Mouse (Mus musculus) limb, embryonic 11.5 days (tissue): ENCODE measurements around the gene Arsb. TPM values are rescaled to one million over a fixed set of nuclear protein-coding genes. Genes with fewer than 3 reads are reported as not detected.

Experiments
- ATAC-seq: fragments of 200-750 bp; cut with Nextera tagmentation; 2 replicates; pipeline ENCODE4 v1.8.0; 2017; ENCODE audit warnings: low read depth; ENCODE audit not compliant: insufficient number of reproducible peaks, low FRiP score, low TSS enrichment
- DNase-seq: peaks from one replicate; pipeline ENCODE4 v3.0.0-alpha.2; 2015; ENCODE audit warnings: low spot score
- H3K27ac ChIP-seq: fragments of 300-500 bp; sonication (generic); replicated peaks from 2 replicates; pipeline ENCODE4 v1.5.1; 2014; ENCODE audit warnings: low read depth, mild to moderate bottlenecking, low read length
- H3K27me3 ChIP-seq: fragments of 300-500 bp; sonication (generic); 2 replicates; pipeline ENCODE4 v1.6.1; 2014; ENCODE audit warnings: mild to moderate bottlenecking, low read length, mixed read lengths; ENCODE audit not compliant: control insufficient read depth, insufficient read depth
- H3K36me3 ChIP-seq: fragments of 300-500 bp; sonication (generic); 2 replicates; pipeline ENCODE4 v1.6.1; 2014; ENCODE audit warnings: mild to moderate bottlenecking, low read length, moderate library complexity, mixed read lengths; ENCODE audit not compliant: control insufficient read depth, insufficient read depth
- H3K4me1 ChIP-seq: fragments of 300-500 bp; sonication (generic); 2 replicates; pipeline ENCODE4 v1.6.1; 2014; ENCODE audit warnings: low read length, mixed read lengths; ENCODE audit not compliant: control insufficient read depth, insufficient read depth
- H3K4me2 ChIP-seq: fragments of 300-500 bp; sonication (generic); 2 replicates; pipeline ENCODE4 v1.6.1; 2014; ENCODE audit warnings: low read depth, mild to moderate bottlenecking, moderate library complexity; ENCODE audit not compliant: severe bottlenecking
- H3K4me3 ChIP-seq: fragments of 300-500 bp; sonication (generic); 2 replicates; pipeline ENCODE4 v1.5.1; 2014; ENCODE audit warnings: low read depth, low read length
- H3K9ac ChIP-seq: fragments of 300-500 bp; sonication (generic); 2 replicates; pipeline ENCODE4 v1.6.1; 2014; ENCODE audit warnings: mild to moderate bottlenecking, low read length
- H3K9me3 ChIP-seq: fragments of 300-500 bp; sonication (generic); 2 replicates; pipeline ENCODE4 v1.6.1; 2016; ENCODE audit warnings: low read length; ENCODE audit not compliant: control insufficient read depth
- WGBS: fragments of 180-500 bp; shearing (Covaris S2); extraction: QIAGEN DNeasy Blood & Tissue Kit; methylation state at CpG from one replicate; pipeline ENCODE4 v1.1.7; 2014; 5-methylcytosine and 5-hydroxymethylcytosine counted together
- polyA plus RNA-seq: library from polyadenylated mRNA; unstranded; fragments of >200 nt; fragmentation: Nextera tagmentation; extraction: Ambion mirVana; gene quantifications from 2 replicates; pipeline ENCODE4 v1.2.1, GENCODE M21; 2014

Arsb gene
- polyA plus RNA-seq, 1 experiment from 2014 or later: 10.2 TPM

GRCm38 (mm10) chr13:93906552-93907245 lies 135.3 kb downstream of the Arsb start:
- DNase-seq (no peak), ATAC-seq (no peak)
- H3K27me3 ChIP-seq: no peaks in the 10 kb centered on the region
- H3K4me3 ChIP-seq: no peak overlapping the region
- 87% methylated on average over 10 of the region's 10 CpGs for WGBS
- H3K27ac ChIP-seq: no peak overlapping the region
- H3K36me3 ChIP-seq: no peaks in the 10 kb centered on the region
- no peaks in the 10 kb centered on the region for H3K9me3 ChIP-seq
- no peak overlapping the region for H3K4me2 ChIP-seq
- H3K9ac ChIP-seq: no peak overlapping the region
- H3K4me1 ChIP-seq: peaks cover 15% of the 10 kb centered on the region

GRCm38 (mm10) chr13:93907971-93908370 lies 136.5 kb downstream of the Arsb start:
- H3K4me1 ChIP-seq: peaks cover 17% of the 10 kb centered on the region
- H3K9me3 ChIP-seq: no peaks in the 10 kb centered on the region
- no peaks in the 10 kb centered on the region for H3K27me3 ChIP-seq
- no peak overlapping the region for H3K9ac ChIP-seq
- WGBS: 93% methylated on average over 3 of the region's 3 CpGs
- no peak for DNase-seq
- no peaks in the 10 kb centered on the region for H3K36me3 ChIP-seq
- H3K27ac ChIP-seq: no peak overlapping the region
- H3K4me3 ChIP-seq: no peak overlapping the region
- H3K4me2 ChIP-seq: no peak overlapping the region
- ATAC-seq: no peak

GRCm38 (mm10) chr13:93909847-93910246 lies 138.4 kb downstream of the Arsb start:
- no peaks in the 10 kb centered on the region for H3K36me3 ChIP-seq
- H3K27ac ChIP-seq: 0 out of 2 replicates have a peak overlapping the region, but pooled peaks have one; percentile 42
- ATAC-seq (peak; percentile 44; the same call in 1 of the 2 replicates), DNase-seq (no peak)
- peaks cover 17% of the 10 kb centered on the region for H3K4me1 ChIP-seq
- no peak overlapping the region for H3K9ac ChIP-seq
- WGBS: 23% methylated on average over 5 of the region's 5 CpGs
- H3K9me3 ChIP-seq: no peaks in the 10 kb centered on the region
- H3K4me3 ChIP-seq: no peak overlapping the region
- H3K4me2 ChIP-seq: no peak overlapping the region
- no peaks in the 10 kb centered on the region for H3K27me3 ChIP-seq

- 32% methylated on average over 7 of the region's 7 CpGs for WGBS
- H3K4me2 ChIP-seq: no peak overlapping the region
- DNase-seq: no peak
- peak; percentile 9; the same call in 1 of the 2 replicates for ATAC-seq
- no peak overlapping the region for H3K4me3 ChIP-seq
- peaks cover 17% of the 10 kb centered on the region for H3K4me1 ChIP-seq
- H3K27ac ChIP-seq: peak overlapping the region; percentile 38; the same call in 1 of the 2 replicates
- H3K9ac ChIP-seq: no peak overlapping the region; the same call in 1 of the 2 replicates
- no peaks in the 10 kb centered on the region for H3K27me3 ChIP-seq
- H3K36me3 ChIP-seq: no peaks in the 10 kb centered on the region
- no peaks in the 10 kb centered on the region for H3K9me3 ChIP-seq
These were observed 139.6 kb downstream of the Arsb start for GRCm38 (mm10) chr13:93911037-93911436.

GRCm38 (mm10) chr13:93912326-93912915 lies 141.0 kb downstream of the Arsb start:
- Histone ChIP-seq H3K27me3 (no peaks in the 10 kb centered on the region), H3K9ac (no peak overlapping the region), H3K36me3 (no peaks in the 10 kb centered on the region), H3K4me2 (no peak overlapping the region), H3K4me1 (peaks cover 17% of the 10 kb centered on the region), H3K4me3 (no peak overlapping the region), H3K27ac (no peak overlapping the region), H3K9me3 (no peaks in the 10 kb centered on the region)
- WGBS: 82% methylated on average over 5 of the region's 5 CpGs
- DNase-seq: no peak
- ATAC-seq: no peak

GRCm38 (mm10) chr13:93914206-93914605 lies 142.8 kb downstream of the Arsb start:
- DNase-seq: no peak
- peaks cover 17% of the 10 kb centered on the region for H3K4me1 ChIP-seq
- 83% methylated on average over 3 of the region's 3 CpGs for WGBS
- no peak overlapping the region for H3K9ac ChIP-seq
- no peaks in the 10 kb centered on the region for H3K36me3 ChIP-seq
- no peak overlapping the region for H3K27ac ChIP-seq
- no peak for ATAC-seq
- H3K27me3 ChIP-seq: no peaks in the 10 kb centered on the region
- H3K4me2 ChIP-seq: no peak overlapping the region
- H3K9me3 ChIP-seq: no peaks in the 10 kb centered on the region
- no peak overlapping the region for H3K4me3 ChIP-seq

GRCm38 (mm10) chr13:93915641-93916570 lies 144.5 kb downstream of the Arsb start:
- H3K27ac ChIP-seq: no peak overlapping the region
- H3K4me1 ChIP-seq: peaks cover 11% of the 10 kb centered on the region
- no peak overlapping the region for H3K9ac ChIP-seq
- no peaks in the 10 kb centered on the region for H3K27me3 ChIP-seq
- no peaks in the 10 kb centered on the region for H3K9me3 ChIP-seq
- 70% methylated on average over 16 of the region's 16 CpGs for WGBS
- H3K4me2 ChIP-seq: no peak overlapping the region
- no peaks in the 10 kb centered on the region for H3K36me3 ChIP-seq
- H3K4me3 ChIP-seq: no peak overlapping the region
- DNase-seq (no peak), ATAC-seq (no peak)

- no peak for ATAC-seq
- Histone ChIP-seq H3K9ac (no peak overlapping the region), H3K36me3 (no peaks in the 10 kb centered on the region), H3K27me3 (no peaks in the 10 kb centered on the region), H3K4me1 (no peaks in the 10 kb centered on the region), H3K27ac (no peak overlapping the region; the same call in 1 of the 2 replicates), H3K4me2 (no peak overlapping the region), H3K9me3 (no peaks in the 10 kb centered on the region), H3K4me3 (no peak overlapping the region)
- DNase-seq: no peak
- WGBS: 70% methylated on average over 3 of the region's 3 CpGs
These were observed 148.1 kb downstream of the Arsb start for GRCm38 (mm10) chr13:93919536-93919935.
